Mouse (Mus musculus): Measurements from ENCODE around the gene Wnt5b.

DNA sequence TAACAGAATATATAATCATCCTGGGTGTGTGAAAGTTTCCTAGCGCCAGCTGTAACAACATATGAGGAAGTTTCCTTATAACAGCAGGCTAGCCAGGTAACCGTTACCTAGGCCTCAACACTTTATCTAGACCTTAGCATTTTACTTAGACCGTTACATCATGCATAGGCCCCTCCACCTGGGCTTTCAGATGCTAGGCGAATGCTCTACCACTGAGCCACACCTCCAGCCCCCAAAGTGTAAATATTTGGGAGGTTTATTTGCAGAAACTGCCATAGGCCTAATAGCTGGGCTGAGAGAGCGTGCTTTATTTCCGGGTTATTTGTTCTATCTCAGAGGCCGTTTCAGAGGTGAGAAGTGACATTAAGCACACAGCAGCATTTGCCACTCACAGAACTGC, 14.7 kb upstream of the Wnt5b start:
- no peak for TF ChIP-seq HCFC1 (IDR thresholded peaks at IDR 0.05; ENCODE audit: borderline replicate concordance, insufficient read depth, low read length)
- TF ChIP-seq CHD2 (IDR thresholded peaks at IDR 0.05; ENCODE audit: low read depth, low read length): no peak
